Mouse (Mus musculus) kidney, embryonic 15.5 days (tissue): ENCODE measurements around the gene Olfr1309. TPM values are rescaled to one million over a fixed set of nuclear protein-coding genes. Genes with fewer than 3 reads are reported as not detected.
"Not testable (repeated sequence)": the region's sequence is repeated elsewhere in the genome, so short reads cannot be mapped to it uniquely, and the experiment has no call there.

ENCODE experiments used
- ATAC-seq: fragments of 200-750 bp; cut with Nextera tagmentation; replicated peaks from 2 replicates; pipeline ENCODE4 v1.8.0; 2017; ENCODE audit warnings: moderate TSS enrichment; ENCODE audit not compliant: low FRiP score
- H3K27ac ChIP-seq: fragments of 300-500 bp; sonication (generic); 2 replicates; pipeline ENCODE4 v1.5.1; 2015; ENCODE audit warnings: mild to moderate bottlenecking, inconsistent platforms
- H3K27me3 ChIP-seq: fragments of 300-500 bp; sonication (generic); 2 replicates; pipeline ENCODE4 v1.6.1; 2015; ENCODE audit warnings: inconsistent platforms
- H3K36me3 ChIP-seq: fragments of 300-500 bp; sonication (generic); 2 replicates; pipeline ENCODE4 v1.6.1; 2015; ENCODE audit warnings: inconsistent platforms
- H3K4me1 ChIP-seq: fragments of 300-500 bp; sonication (generic); 2 replicates; pipeline ENCODE4 v1.6.1; 2015; ENCODE audit warnings: inconsistent platforms
- H3K4me2 ChIP-seq: fragments of 300-500 bp; sonication (generic); 2 replicates; pipeline ENCODE4 v1.6.1; 2015; ENCODE audit warnings: moderate library complexity, mild to moderate bottlenecking, inconsistent platforms
- H3K4me3 ChIP-seq: fragments of 300-500 bp; sonication (generic); replicated peaks from 2 replicates; pipeline ENCODE4 v1.5.1; 2015; ENCODE audit warnings: mild to moderate bottlenecking, inconsistent platforms
- H3K9ac ChIP-seq: fragments of 300-500 bp; sonication (generic); 2 replicates; pipeline ENCODE4 v1.6.1; 2015; ENCODE audit warnings: mild to moderate bottlenecking, inconsistent platforms
- H3K9me3 ChIP-seq: fragments of 300-500 bp; sonication (generic); replicated peaks from 2 replicates; pipeline ENCODE4 v1.6.1; 2016; ENCODE audit warnings: inconsistent platforms
- whole genome bisulfite sequencing: fragments of 180-500 bp; shearing (Covaris S2); methylation state at CpG from one replicate; pipeline ENCODE4 v1.1.7; 2015; ENCODE audit warnings: mixed read lengths; 5-methylcytosine and 5-hydroxymethylcytosine counted together
- polyA plus RNA-seq: library from polyadenylated mRNA; unstranded; fragments of >200 nt; fragmentation: Nextera tagmentation; extraction: Ambion mirVana; gene quantifications from 2 replicates; pipeline ENCODE4 v1.2.1, GENCODE M21; 2015

Olfr1309 gene
- polyA plus RNA-seq = not detected in 2 replicates

GRCm38 (mm10) chr2:111990181-111990580, at the start of gene Olfr1309:
Olfr1309 (minus strand) TSS chr2:111990281.
- Histone ChIP-seq H3K27ac (no peak within 1 kb of the TSS), H3K4me1 (no peaks in the 10 kb centered on the region), H3K27me3 (no peaks in the 10 kb centered on the region), H3K4me3 (no peak within 1 kb of the TSS), H3K4me2 (no peak within 1 kb of the TSS), H3K9ac (no peak within 1 kb of the TSS), H3K36me3 (no peaks in the 10 kb centered on the region), H3K9me3 (no peaks in the 10 kb centered on the region)
- ATAC-seq = no peak
- 50% methylated on average over 1 of the region's 1 CpGs for WGBS

GRCm38 (mm10) chr2:112026971-112027370, 36.9 kb upstream of the Olfr1309 start:
- not testable (repeated sequence) for H3K27ac ChIP-seq, H3K4me2 ChIP-seq, H3K9me3 ChIP-seq, H3K36me3 ChIP-seq, H3K4me1 ChIP-seq, H3K4me3 ChIP-seq, H3K9ac ChIP-seq, H3K27me3 ChIP-seq
- peak; percentile 79 for ATAC-seq
- 55% methylated on average over 6 of the region's 6 CpGs for WGBS

- H3K9me3 ChIP-seq = no peaks in the 10 kb centered on the region
- no peaks in the 10 kb centered on the region for H3K4me1 ChIP-seq
- WGBS = 93% methylated on average over 2 of the region's 2 CpGs
- H3K9ac ChIP-seq = no peak within 1 kb of the TSS
- H3K27ac ChIP-seq = no peak within 1 kb of the TSS
- no peak within 1 kb of the TSS for H3K4me2 ChIP-seq
- no peak for ATAC-seq
- H3K27me3 ChIP-seq = no peaks in the 10 kb centered on the region
- no peak within 1 kb of the TSS for H3K4me3 ChIP-seq
- H3K36me3 ChIP-seq = no peaks in the 10 kb centered on the region
Measured at GRCm38 (mm10) chr2:112024312-112024711, 34.2 kb upstream of the Olfr1309 start, which contains the start of gene Olfr1311. Olfr1311 (minus strand) TSS chr2:112024412.

- no peak for ATAC-seq
- H3K27me3 ChIP-seq = no peaks in the 10 kb centered on the region
- no peak overlapping the region for H3K4me2 ChIP-seq
- no peak overlapping the region for H3K4me3 ChIP-seq
- no peaks in the 10 kb centered on the region for H3K36me3 ChIP-seq
- no peaks in the 10 kb centered on the region for H3K4me1 ChIP-seq
- no peak overlapping the region for H3K27ac ChIP-seq
- no peak overlapping the region for H3K9ac ChIP-seq
- 84% methylated on average over 3 of the region's 3 CpGs for WGBS
- no peaks in the 10 kb centered on the region for H3K9me3 ChIP-seq
Measured at GRCm38 (mm10) chr2:112014900-112015299, 24.8 kb upstream of the Olfr1309 start.

GRCm38 (mm10) chr2:112012608-112013007, 22.5 kb upstream of the Olfr1309 start, which contains the start of gene Olfr1310:
Olfr1310 (minus strand) TSS chr2:112012708.
- H3K9ac ChIP-seq = no peak within 1 kb of the TSS
- H3K9me3 ChIP-seq = no peaks in the 10 kb centered on the region
- no peak within 1 kb of the TSS for H3K4me2 ChIP-seq
- no peak for ATAC-seq
- no peak within 1 kb of the TSS for H3K27ac ChIP-seq
- H3K27me3 ChIP-seq = no peaks in the 10 kb centered on the region
- no peaks in the 10 kb centered on the region for H3K36me3 ChIP-seq
- no peak within 1 kb of the TSS for H3K4me3 ChIP-seq
- H3K4me1 ChIP-seq = no peaks in the 10 kb centered on the region

- H3K4me1 ChIP-seq = no peaks in the 10 kb centered on the region
- no peak within 1 kb of the TSS for H3K9ac ChIP-seq
- no peaks in the 10 kb centered on the region for H3K36me3 ChIP-seq
- H3K4me2 ChIP-seq = no peak within 1 kb of the TSS
- no peaks in the 10 kb centered on the region for H3K27me3 ChIP-seq
- H3K4me3 ChIP-seq = no peak within 1 kb of the TSS
- H3K27ac ChIP-seq = no peak within 1 kb of the TSS
- 56% methylated on average over 1 of the region's 1 CpGs for WGBS
- no peaks in the 10 kb centered on the region for H3K9me3 ChIP-seq
- ATAC-seq = no peak
Measured at GRCm38 (mm10) chr2:111964844-111965243, 25.2 kb downstream of the Olfr1309 start, which contains the start of gene Olfr1308. Olfr1308 (minus strand) TSS chr2:111964944.

- no peak for ATAC-seq
- WGBS = 82% methylated on average over 1 of the region's 1 CpGs
Measured at GRCm38 (mm10) chr2:111949340-111949739, 40.7 kb downstream of the Olfr1309 start, which contains the start of gene Olfr1307. Olfr1307 (minus strand) TSS chr2:111949440.

More at GRCm38 (mm10) chr2:111949340-111949739, 40.7 kb downstream of the Olfr1309 start, which contains the start of gene Olfr1307:
- Histone ChIP-seq H3K36me3 (no peaks in the 10 kb centered on the region), H3K4me3 (no peak within 1 kb of the TSS), H3K27ac (no peak within 1 kb of the TSS), H3K9me3 (no peaks in the 10 kb centered on the region), H3K4me2 (no peak within 1 kb of the TSS), H3K9ac (no peak within 1 kb of the TSS), H3K27me3 (no peaks in the 10 kb centered on the region), H3K4me1 (no peaks in the 10 kb centered on the region)

Other genes starting within 250 kb of the Olfr1309 start
- gene Olfr1301, start 239.3 kb downstream of the Olfr1309 start, polyA plus RNA-seq = not detected in 2 replicates
- gene Olfr1302, start 212.9 kb downstream of the Olfr1309 start, polyA plus RNA-seq = not detected in 2 replicates
- not detected in 2 replicates for gene Olfr1303, start 169.9 kb downstream of the Olfr1309 start, polyA plus RNA-seq
- not detected in 2 replicates for gene Olfr1305, start 113.1 kb downstream of the Olfr1309 start, polyA plus RNA-seq
- not detected in 2 replicates for gene Olfr1306, start 74.0 kb downstream of the Olfr1309 start, polyA plus RNA-seq
- gene Olfr1307, start 40.8 kb downstream of the Olfr1309 start, polyA plus RNA-seq = not detected in 2 replicates
- not detected in 2 replicates for gene Olfr1308, start 25.3 kb downstream of the Olfr1309 start, polyA plus RNA-seq
- gene Olfr1310, start 22.4 kb upstream of the Olfr1309 start, polyA plus RNA-seq = not detected in 2 replicates
- not detected in 2 replicates for gene Olfr1311, start 34.1 kb upstream of the Olfr1309 start, polyA plus RNA-seq
- not detected in 2 replicates for gene Olfr1312, start 60.0 kb upstream of the Olfr1309 start, polyA plus RNA-seq
- gene Olfr1313, start 87.6 kb upstream of the Olfr1309 start, polyA plus RNA-seq = not detected in 2 replicates
- gene Olfr1314, start 106.5 kb upstream of the Olfr1309 start, polyA plus RNA-seq = not detected in 2 replicates
- not detected in 2 replicates for gene Olfr1315-ps1, start 125.2 kb upstream of the Olfr1309 start, polyA plus RNA-seq
- gene Olfr1316, start 144.7 kb upstream of the Olfr1309 start, polyA plus RNA-seq = not detected in 2 replicates
- not detected in 2 replicates for gene Olfr1317, start 150.0 kb upstream of the Olfr1309 start, polyA plus RNA-seq
- gene Olfr1318, start 163.9 kb upstream of the Olfr1309 start, polyA plus RNA-seq = not detected in 2 replicates
- 23.1 and 25.7 TPM in 2 replicates for gene Lpcat4, start 249.2 kb upstream of the Olfr1309 start, polyA plus RNA-seq